Mouse (Mus musculus): ENCODE measurements around the gene Fam214b.

DNA sequence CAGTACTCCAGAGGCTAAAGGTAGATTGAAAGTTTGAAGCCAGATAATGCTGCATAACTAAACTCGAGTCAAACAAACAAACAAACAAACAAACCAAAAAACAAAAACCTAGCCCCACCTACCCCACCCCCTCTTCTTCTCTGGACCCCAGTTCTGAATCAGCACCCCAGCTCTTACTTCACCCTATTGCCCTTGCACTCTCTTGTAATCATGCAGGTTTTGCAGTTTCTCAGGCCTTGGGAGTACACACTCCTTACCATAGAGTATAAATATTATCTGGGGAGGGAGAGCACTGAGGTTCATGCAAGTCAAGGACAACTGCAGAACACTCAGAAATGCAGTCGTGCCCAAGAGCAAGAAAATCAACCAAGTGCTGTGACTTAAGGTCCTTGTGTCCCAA is 44.7 kb downstream of the Fam214b start:
- TF ChIP-seq CTCF (IDR thresholded peaks at IDR 0.05; ENCODE audit: low read depth, low read length) (no peak), POLR2A (IDR thresholded peaks at IDR 0.05; ENCODE audit: borderline replicate concordance, low read depth, low read length) (no peak)

All from bone marrow macrophage, adult 2 months (primary cell).